8 mouse cellular contexts compared by ENCODE assay signal in the genomic region with DNA sequence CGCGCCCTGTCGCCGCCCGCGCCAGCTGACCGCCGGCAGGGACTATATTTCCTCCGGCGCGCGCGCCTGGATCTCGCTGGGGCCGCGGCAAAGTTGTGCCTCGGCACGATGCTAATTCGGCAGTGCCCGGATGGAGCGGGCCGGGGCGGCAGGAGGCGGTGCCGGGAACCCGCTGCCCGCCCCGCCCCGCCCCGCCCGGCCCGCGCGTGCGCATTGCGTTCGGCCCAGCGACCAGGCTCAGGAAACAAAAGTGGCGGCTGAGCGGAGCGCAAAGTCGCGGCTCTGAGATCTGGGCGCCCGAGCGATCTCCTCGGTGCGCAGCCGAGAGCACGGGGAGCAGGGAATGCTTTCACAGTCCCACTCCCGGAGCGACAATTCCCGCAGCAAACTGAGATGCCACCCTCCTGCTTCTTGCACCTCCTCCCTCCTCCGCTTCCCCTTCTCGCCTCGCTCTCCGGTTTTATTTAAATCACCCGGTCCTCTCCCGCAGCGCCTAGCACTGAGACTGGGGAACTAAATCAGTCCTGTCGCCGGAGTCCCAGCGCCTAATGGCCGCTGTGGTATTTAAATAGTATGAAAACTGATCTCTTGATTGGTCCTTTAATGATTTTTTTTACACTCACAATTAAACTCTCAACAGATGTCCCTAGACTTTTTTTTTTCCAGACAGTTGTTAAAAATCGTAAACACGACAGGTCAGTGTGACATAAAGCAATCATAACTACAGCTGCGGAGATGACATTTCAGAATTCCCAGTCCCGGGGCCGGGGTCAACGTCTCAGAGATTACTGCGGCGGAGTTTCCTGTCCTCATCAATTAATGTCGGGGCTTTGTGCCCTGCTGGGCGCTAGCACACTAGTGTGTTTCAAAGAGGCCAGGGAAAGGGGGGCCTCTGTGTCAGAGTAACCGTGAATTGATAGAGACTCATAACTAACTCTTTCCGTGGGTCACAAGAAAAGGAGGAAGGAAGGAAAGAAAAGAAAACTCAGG. TPM values are rescaled to one million over a fixed set of nuclear protein-coding genes. Genes with fewer than 3 reads are reported as not detected.
A peak's percentile ranks its signal among the peaks of the same experiment; 100 is the strongest.
DNase-seq lines count a peak whose midpoint lies in the region; ATAC-seq and TF ChIP-seq lines count a peak whose summit lies in the region.

A gene (minus strand): TSS at position 44 of the 990 bp plus-strand sequence.

- peaks cover 17% of the 10 kb centered on the region for H3K27me3 ChIP-seq in Patski
- no peaks in the 10 kb centered on the region for H3K27me3 ChIP-seq in hindbrain, embryonic 13.5 days

- H3K4me3 ChIP-seq in hindbrain, embryonic 13.5 days: peak within 1 kb of the TSS; percentile 83
- H3K4me3 ChIP-seq in macrophage (ENCODE audit: inconsistent target): peak within 1 kb of the TSS; percentile 34

- no peak for TF ChIP-seq CTCF in Patski (IDR thresholded peaks at IDR 0.05)

- peak; percentile 70 for ATAC-seq in Patski
- peak; percentile 59 for ATAC-seq in hindbrain, embryonic 13.5 days (ENCODE audit: low FRiP score)

- WGBS in hindbrain, embryonic 13.5 days: under 1% methylated on average over 64 of the region's 76 CpGs
- under 1% methylated on average over 74 of the region's 76 CpGs for WGBS in macrophage (ENCODE audit: missing documents)

- peaks cover 27% of the 10 kb centered on the region for H3K4me1 ChIP-seq in hindbrain, embryonic 13.5 days (replicated peaks)

- no peaks in the 10 kb centered on the region for H3K36me3 ChIP-seq in hindbrain, embryonic 13.5 days
- H3K36me3 ChIP-seq in macrophage (ENCODE audit: inconsistent target): no peaks in the 10 kb centered on the region

- H3K27ac ChIP-seq in hindbrain, embryonic 13.5 days: peak within 1 kb of the TSS; percentile 97
- H3K27ac ChIP-seq in macrophage: no peak within 1 kb of the TSS

- H3K9me3 ChIP-seq in hindbrain, embryonic 13.5 days: no peaks in the 10 kb centered on the region

- in situ Hi-C loops in Patski (cut with MboI; ENCODE audit: low pct_unique_long_range_greater_than_20kb): no loop called here

- CTCF ChIA-PET in Patski (lab: Charles Lee): no interaction called here

- H3K79me2 ChIP-seq in macrophage (ENCODE audit: inconsistent target): no peaks in the 10 kb centered on the region

- POLR2A ChIA-PET in Patski (lab: Charles Lee): interaction anchor here (0.9 kb wide), 1 partner anchor 9 kb away, joined by 3 read pairs; no protein-coding TSS in a partner anchor

- H3K9ac ChIP-seq in hindbrain, embryonic 13.5 days: peak within 1 kb of the TSS; percentile 95

- DNase-seq in Patski (ENCODE audit: low read depth, low spot score): peak; percentile 12
- DNase-seq in cerebellum, adult 9-10 months: peak; percentile 86
- DNase-seq in frontal cortex, postnatal 25 days (ENCODE audit: low spot score in 2 of 2): peak; percentile 68 to 78
- DNase-seq in left cerebral cortex, adult 18-20 months (ENCODE audit: low spot score in 2 of 2): peak; percentile 89 to 92
- DNase-seq in right cerebral cortex, adult 18-20 months: peak; percentile 91
- DNase-seq in urinary bladder, adult 2 months (ENCODE audit: low spot score): peak; percentile 79

- H3K4me2 ChIP-seq in hindbrain, embryonic 13.5 days: peak within 1 kb of the TSS; percentile 94

RNA-seq across cellular contexts. Expression of the gene that starts here (rescaled TPM):
- polyA plus RNA-seq in Patski (2021) (1.8 TPM), macrophage (2018) (0.14 to 0.21 TPM (median 0.19 TPM) in 3 replicates)
- 10.9 and 11.3 TPM in 2 replicates for polyA plus RNA-seq in hindbrain, embryonic 13.5 days (2015; fragmentation: Nextera tagmentation; extraction: Ambion mirVana)
- 10 to 100 TPM; 19.1 to 21.3 TPM for total RNA-seq in left cerebral cortex, adult 18-20 months (2021)
- total RNA-seq in macrophage (2018; cell fraction: chromatin; rRNA removed): 10 to 100 TPM in 2 of 26 experiments, 1 to 10 TPM in 24; 1.1 to 10.3 (median 3.6) TPM
- under 1 TPM in 22 of 26 experiments, not detected in 4; 0.03 to 0.56 (median 0.13) TPM for total RNA-seq in macrophage (2018; cell fraction: cytosol; rRNA removed)
- total RNA-seq in macrophage (2018; cell fraction: nucleus; rRNA removed): 1 to 10 TPM in 17 of 26 experiments, under 1 TPM in 8, not detected in 1; 0.29 to 9.2 (median 1.4) TPM
- 1.9 and 3.9 TPM in 2 replicates for polyA plus RNA-seq in urinary bladder, adult 2 months (2012; rRNA removed)

Comparison
In these comparisons a context has a peak if more than half of its experiments do, and no peak if none do; other contexts are left out.
1. DNase-seq: peak in every context shown above with its lines; median percentile 91 in right cerebral cortex, adult 18-20 months; 90 in left cerebral cortex, adult 18-20 months; 86 in cerebellum, adult 9-10 months; 79 in urinary bladder, adult 2 months; 73 in frontal cortex, postnatal 25 days; 12 in Patski.